Mouse (Mus musculus) liver, embryonic 14.5 days (tissue): ENCODE results near the gene Cep70. TPM values are rescaled to one million over a fixed set of nuclear protein-coding genes. Genes with fewer than 3 reads are reported as not detected.

ENCODE experiments used
- ATAC-seq: fragments of 200-750 bp; cut with Nextera tagmentation; 2 replicates; pipeline ENCODE4 v1.8.0; 2017; ENCODE audit warnings: moderate number of reproducible peaks, mild to moderate bottlenecking, moderate library complexity; ENCODE audit not compliant: insufficient read depth
- DNase-seq, 3 experiments: peaks; one replicate each; pipeline ENCODE4 v3.0.0-alpha.2; 2012 to 2013; ENCODE audit warnings: low read depth in 3 of 3, low spot score in 3 of 3
- H3K27ac ChIP-seq: fragments of 300-500 bp; sonication (generic); 2 replicates; pipeline ENCODE4 v1.5.1; 2014; ENCODE audit warnings: moderate library complexity, mild to moderate bottlenecking, control low read depth, inconsistent platforms
- H3K27me3 ChIP-seq: fragments of 300-500 bp; sonication (generic); 2 replicates; pipeline ENCODE4 v1.6.1; 2014; ENCODE audit warnings: mild to moderate bottlenecking, low read length, moderate library complexity; ENCODE audit not compliant: control insufficient read depth, insufficient read depth
- H3K36me3 ChIP-seq: fragments of 300-500 bp; sonication (generic); replicated peaks from 2 replicates; pipeline ENCODE4 v1.6.1; 2014; ENCODE audit warnings: low read depth; ENCODE audit not compliant: control insufficient read depth, insufficient read depth
- H3K4me1 ChIP-seq, 2 experiments: fragments of 200-500 bp in 1 of 2; fragments of 300-500 bp in 1 of 2; sonication (generic) in 1 of 2; replicated peaks; 2 replicates each; pipeline ENCODE4 v1.6.1; 2012 to 2014; ENCODE audit warnings: antibody characterized with exemption in 1 of 2, inconsistent platforms in 1 of 2, low read length in 1 of 2; ENCODE audit not compliant: control insufficient read depth in 2 of 2, insufficient read depth in 2 of 2
- H3K4me2 ChIP-seq: fragments of 300-500 bp; sonication (generic); 2 replicates; pipeline ENCODE4 v1.6.1; 2014; ENCODE audit warnings: low read depth, mild to moderate bottlenecking, control low read depth, moderate library complexity
- H3K4me3 ChIP-seq, 2 experiments: fragments of 200-500 bp in 1 of 2; fragments of 300-500 bp in 1 of 2; sonication (generic) in 1 of 2; 2 replicates each; pipeline ENCODE4 v1.5.1; 2012 to 2014; ENCODE audit warnings: low read depth in 2 of 2, low read length in 2 of 2, mild to moderate bottlenecking in 2 of 2, control low read depth in 1 of 2, inconsistent platforms in 1 of 2, moderate library complexity in 1 of 2; ENCODE audit not compliant: insufficient read depth in 1 of 2
- H3K9ac ChIP-seq: fragments of 300-500 bp; sonication (generic); replicated peaks from 2 replicates; pipeline ENCODE4 v1.6.1; 2014; ENCODE audit warnings: mild to moderate bottlenecking, control low read depth, moderate library complexity
- H3K9me3 ChIP-seq: fragments of 300-500 bp; sonication (generic); 2 replicates; pipeline ENCODE4 v1.6.1; 2016; ENCODE audit warnings: low read length, mixed read lengths; ENCODE audit not compliant: control insufficient read depth
- CTCF ChIP-seq: IDR thresholded peaks from 2 replicates; pipeline ENCODE4 v1.5.1; 2016; ENCODE audit warnings: antibody characterized with exemption, low read depth, control low read depth
- EP300 ChIP-seq: IDR thresholded peaks from 2 replicates; pipeline ENCODE4 v1.6.1; 2016; ENCODE audit warnings: antibody characterized with exemption, low read depth
- WGBS: fragments of 180-500 bp; shearing (Covaris S2); extraction: QIAGEN DNeasy Blood & Tissue Kit; methylation state at CpG from one replicate; pipeline ENCODE4 v1.1.7; 2014; ENCODE audit not compliant: insufficient replicate concordance; 5-methylcytosine and 5-hydroxymethylcytosine counted together
- polyA plus RNA-seq, 2 experiments: library from polyadenylated mRNA; depleted of rRNA in 1 of 2; stranded (reverse) in 1 of 2; unstranded in 1 of 2; fragments of >200 nt; fragmentation: Nextera tagmentation in 1 of 2; extraction: Ambion mirVana in 1 of 2; gene quantifications; 2 replicates each; pipeline versions ENCODE4 v1.2.1 to v1.2.3; 2012 to 2014

Cep70 gene
- polyA plus RNA-seq, 2 experiments = 13.7 to 25.5 TPM

GRCm38 (mm10) chr9:99341600-99341999, 98.4 kb downstream of the Cep70 start:
- Histone ChIP-seq H3K4me1 (peaks cover 0 to 2% of the 10 kb centered on the region in 2 experiments; a peak in 1 of 4 replicates), H3K27ac (no peak overlapping the region), H3K9me3 (no peaks in the 10 kb centered on the region), H3K27me3 (no peaks in the 10 kb centered on the region), H3K9ac (no peak overlapping the region), H3K4me2 (no peak overlapping the region), H3K36me3 (no peaks in the 10 kb centered on the region), H3K4me3 (no peak overlapping the region)
- TF ChIP-seq EP300 (no peak), CTCF (no peak)
- ATAC-seq = no peak
- 9% methylated on average over 3 of the region's 3 CpGs for WGBS
- no peak for DNase-seq

GRCm38 (mm10) chr9:99345351-99345792, 102.2 kb downstream of the Cep70 start:
- no peaks in the 10 kb centered on the region for H3K27me3 ChIP-seq
- DNase-seq = no peak
- no peak overlapping the region for H3K4me3 ChIP-seq
- H3K9ac ChIP-seq = no peak overlapping the region
- H3K4me2 ChIP-seq = no peak overlapping the region
- H3K36me3 ChIP-seq = no peaks in the 10 kb centered on the region
- H3K27ac ChIP-seq = no peak overlapping the region
- H3K4me1 ChIP-seq = peaks cover 0 to 2% of the 10 kb centered on the region in 2 experiments; a peak in 1 of 4 replicates
- 39% methylated on average over 4 of the region's 4 CpGs for WGBS
- no peak for TF ChIP-seq EP300
- H3K9me3 ChIP-seq = no peaks in the 10 kb centered on the region
- ATAC-seq = no peak

Other genes starting within 250 kb of the Cep70 start
- 0.03 and 0.05 TPM in 2 replicates for gene Gm1123, start 207.7 kb upstream of the Cep70 start, polyA plus RNA-seq (2012; rRNA removed)
- not detected in 2 replicates for gene Gm1123, start 207.7 kb upstream of the Cep70 start, polyA plus RNA-seq (2014; fragmentation: Nextera tagmentation; extraction: Ambion mirVana)
- 3.0 and 4.3 TPM in 2 replicates for gene Pik3cb, start 102.7 kb upstream of the Cep70 start, polyA plus RNA-seq (2012; rRNA removed)
- gene Pik3cb, start 102.7 kb upstream of the Cep70 start, polyA plus RNA-seq (2014; fragmentation: Nextera tagmentation; extraction: Ambion mirVana) = 1.8 and 2.3 TPM in 2 replicates
- not detected in 2 replicates for gene Faiml, start 6.1 kb upstream of the Cep70 start, polyA plus RNA-seq (2012; rRNA removed)
- gene Faiml, start 6.1 kb upstream of the Cep70 start, polyA plus RNA-seq (2014; fragmentation: Nextera tagmentation; extraction: Ambion mirVana) = not detected in 2 replicates
- 0.01 TPM in 2 replicates for gene Esyt3, start 115.2 kb downstream of the Cep70 start, polyA plus RNA-seq (2012; rRNA removed)
- not detected in 2 replicates for gene Esyt3, start 115.2 kb downstream of the Cep70 start, polyA plus RNA-seq (2014; fragmentation: Nextera tagmentation; extraction: Ambion mirVana)
- 2.0 and 2.7 TPM in 2 replicates for gene Mras, start 194.0 kb downstream of the Cep70 start, polyA plus RNA-seq (2012; rRNA removed)
- 3.5 TPM in 2 replicates for gene Mras, start 194.0 kb downstream of the Cep70 start, polyA plus RNA-seq (2014; fragmentation: Nextera tagmentation; extraction: Ambion mirVana)
- gene Nme9, start 208.1 kb downstream of the Cep70 start, polyA plus RNA-seq (2012; rRNA removed) = 0.03 and 0.11 TPM in 2 replicates
- not detected in 2 replicates for gene Nme9, start 208.1 kb downstream of the Cep70 start, polyA plus RNA-seq (2014; fragmentation: Nextera tagmentation; extraction: Ambion mirVana)